8 mouse cellular contexts compared by ENCODE assay signal in the genomic region with DNA sequence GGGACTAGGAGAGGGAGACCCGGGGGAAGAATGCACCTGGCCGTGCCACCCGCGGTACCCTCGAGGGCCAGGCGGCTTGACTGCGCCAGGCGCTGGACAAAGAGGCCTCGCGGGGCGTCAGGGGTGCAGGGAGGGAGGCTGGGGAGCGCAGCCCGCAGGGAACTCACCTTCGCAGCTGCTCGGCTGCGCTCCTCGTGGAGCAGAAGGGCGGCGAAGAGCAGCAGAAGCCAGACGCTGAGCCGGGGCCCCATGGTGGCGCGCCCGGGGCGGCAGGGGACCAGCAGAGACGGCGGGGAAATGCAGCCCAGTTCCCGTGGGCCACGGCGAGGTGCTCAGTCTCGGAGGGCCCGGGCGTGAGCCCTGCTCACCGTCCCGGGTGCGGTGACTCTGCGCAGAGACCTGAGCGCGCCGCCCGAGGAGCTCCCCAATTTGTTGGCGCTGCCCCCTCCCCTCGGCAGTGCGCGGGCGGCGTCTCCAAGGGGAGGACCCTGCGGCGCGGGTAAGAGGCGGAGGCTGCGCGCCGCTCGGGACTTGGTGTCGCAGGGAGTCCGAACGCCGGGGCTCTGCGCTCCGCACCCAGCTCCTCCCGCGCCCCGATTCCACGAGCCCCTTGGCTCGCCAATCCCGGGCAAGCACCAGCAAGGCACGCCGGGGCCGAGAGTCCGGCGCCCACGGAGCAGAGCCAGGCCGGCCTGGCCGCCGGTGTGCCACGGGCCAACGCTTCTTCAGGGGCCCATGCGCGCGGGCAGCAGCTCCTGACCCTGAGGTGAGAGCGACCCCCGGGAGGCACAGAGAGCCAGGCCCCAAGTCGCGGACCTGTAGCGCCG. TPM values are rescaled to one million over a fixed set of nuclear protein-coding genes. Genes with fewer than 3 reads are reported as not detected.
DNase-seq lines count a peak whose midpoint lies in the region; ATAC-seq and TF ChIP-seq lines count a peak whose summit lies in the region.

Col4a2 (plus strand) TSS at position 457 of the 827 bp plus-strand sequence.
Col4a1 (minus strand) TSS at position 478 of the 827 bp plus-strand sequence.

- no peaks in the 10 kb centered on the region for H3K27me3 ChIP-seq in Patski
- peaks cover 74% of the 10 kb centered on the region for H3K27me3 ChIP-seq in hindbrain, embryonic 14.5 days (ENCODE audit: control insufficient read depth, insufficient read depth, low read length)

- H3K4me1 ChIP-seq in hindbrain, embryonic 14.5 days (replicated peaks; ENCODE audit: control insufficient read depth, insufficient read depth, low read length) = peaks cover 11% of the 10 kb centered on the region

- TF ChIP-seq CTCF in Patski (IDR thresholded peaks at IDR 0.05) = no peak

- H3K4me2 ChIP-seq in hindbrain, embryonic 14.5 days (replicated peaks) = peak within 1 kb of the TSS; percentile 97

- peak within 1 kb of the TSS; percentile 63 for H3K9ac ChIP-seq in hindbrain, embryonic 14.5 days

- H3K4me3 ChIP-seq in hindbrain, embryonic 14.5 days (replicated peaks; ENCODE audit: low read length) = peak within 1 kb of the TSS; percentile 62

- in situ Hi-C loops in Patski (cut with MboI; ENCODE audit: low pct_unique_long_range_greater_than_20kb) = loop anchor here (5.0 kb wide), 2 partner anchors 50 to 75 kb away; no protein-coding TSS in a partner anchor

- H3K9me3 ChIP-seq in hindbrain, embryonic 14.5 days (ENCODE audit: control insufficient read depth, low read length) = no peaks in the 10 kb centered on the region

- H3K36me3 ChIP-seq in hindbrain, embryonic 14.5 days (replicated peaks; ENCODE audit: control insufficient read depth, insufficient read depth) = no peaks in the 10 kb centered on the region

- H3K27ac ChIP-seq in hindbrain, embryonic 14.5 days = peak within 1 kb of the TSS; percentile 40

- DNase-seq in Patski (ENCODE audit: low read depth, low spot score) = no peak
- peak; percentile 33 to 68 for DNase-seq in gastrocnemius, adult 8-10 months (ENCODE audit: low spot score in 2 of 2)
- peak; percentile 55 for DNase-seq in hindbrain, embryonic 14.5 days (ENCODE audit: low spot score)
- DNase-seq in left cerebral cortex, adult 11 months (ENCODE audit: low spot score) = peak; percentile 60
- peak; percentile 88 for DNase-seq in lung, postnatal 10 days
- peak; percentile 79 to 80 for DNase-seq in right cerebral cortex, adult 2 months (ENCODE audit: low spot score in 2 of 2)

- ATAC-seq in Patski = peak; percentile 54
- ATAC-seq in common myeloid progenitor, adult 5-6 weeks (replicated peaks; ENCODE audit: low read depth, poor library complexity, severe bottlenecking) = peak; percentile 33
- ATAC-seq in hindbrain, embryonic 14.5 days (ENCODE audit: low FRiP score) = peak; percentile 65
- ATAC-seq in CD4-positive, CD25-positive, alpha-beta regulatory T cell, adult 4 months = no peak

- under 1% methylated on average over 82 of the region's 87 CpGs for WGBS in hindbrain, embryonic 14.5 days

- POLR2A ChIA-PET in Patski (lab: Charles Lee) = interaction anchor here (0.9 to 2.9 kb wide), 17 partner anchors 10 to 109 kb away, joined by 3 to 17 read pairs (median 6); no protein-coding TSS in a partner anchor

- CTCF ChIA-PET in Patski (lab: Charles Lee) = interaction anchor here (0.8 to 4.3 kb wide), 11 partner anchors 11 to 85 kb away, joined by 3 to 21 read pairs (median 4); no protein-coding TSS in a partner anchor

RNA-seq across cellular contexts. Expression of gene Col4a2, which starts in this region (rescaled TPM):
- polyA plus RNA-seq in Patski (2021) = 206 TPM
- 0.34 and 2.3 TPM in 2 replicates for total RNA-seq in common myeloid progenitor, adult 5-6 weeks (2017)
- total RNA-seq in gastrocnemius, adult 8-10 months (2022) = 10 to 100 TPM; 17.8 to 38.4 (median 26.0) TPM
- 41.6 and 46.4 TPM in 2 replicates for polyA plus RNA-seq in hindbrain, embryonic 14.5 days (2014; fragmentation: Nextera tagmentation; extraction: Ambion mirVana)
- polyA plus RNA-seq in CD4-positive, CD25-positive, alpha-beta regulatory T cell, adult 4 months (2017; shearing (Covaris generic)) = not detected

RNA-seq across cellular contexts. Expression of gene Col4a1, which starts in this region (rescaled TPM):
- 336 TPM for polyA plus RNA-seq in Patski (2021)
- total RNA-seq in common myeloid progenitor, adult 5-6 weeks (2017) = 2.4 and 3.6 TPM in 2 replicates
- total RNA-seq in gastrocnemius, adult 8-10 months (2022) = 10 to 100 TPM; 27.4 to 61.7 (median 46.3) TPM
- polyA plus RNA-seq in hindbrain, embryonic 14.5 days (2014; fragmentation: Nextera tagmentation; extraction: Ambion mirVana) = 121 and 135 TPM in 2 replicates
- under 1 TPM in 1 of 2 experiments, not detected in 1; 0.22 TPM for polyA plus RNA-seq in CD4-positive, CD25-positive, alpha-beta regulatory T cell, adult 4 months (2017; shearing (Covaris generic))

Comparison
In these comparisons a context has a peak if more than half of its experiments do, and no peak if none do; other contexts are left out.
1. RNA of gene Col4a2 (polyA plus RNA-seq): 206 TPM in Patski (single experiment) and 41.6 to 46.4 TPM in hindbrain, embryonic 14.5 days; not detected in CD4-positive, CD25-positive, alpha-beta regulatory T cell, adult 4 months; every median in the first group is over 10 times any median in the second.
2. RNA of gene Col4a1 (polyA plus RNA-seq): 336 TPM in Patski (single experiment) and 121 to 135 TPM in hindbrain, embryonic 14.5 days; 0.22 TPM in CD4-positive, CD25-positive, alpha-beta regulatory T cell, adult 4 months; every median in the first group is over 100 times any median in the second.